Mouse (Mus musculus): ENCODE measurements around the gene Rsph14.

The Rsph14 gene

DNA sequence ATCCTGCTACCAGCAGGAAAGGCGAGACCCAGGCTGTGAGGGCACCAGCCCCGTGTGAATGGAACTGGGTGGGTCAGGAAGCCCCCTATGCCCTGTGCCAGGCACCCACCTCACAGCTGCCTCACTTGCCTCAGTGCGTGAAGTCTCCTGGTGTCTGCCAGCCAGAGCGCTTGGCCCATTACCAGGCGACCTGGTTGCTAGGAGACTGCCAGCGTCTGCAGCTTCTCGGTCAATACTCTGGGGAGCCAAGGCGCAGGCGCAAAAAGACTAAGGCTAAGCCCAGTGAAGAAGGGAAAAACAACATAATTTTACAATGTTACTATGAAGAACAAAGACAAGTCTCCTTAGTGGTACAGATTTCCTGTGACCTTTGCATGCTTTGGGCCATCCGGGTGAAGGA, at the start of gene Rsph14:
Rsph14 (minus strand) TSS at position 192 of the 400 bp plus-strand sequence.
- DNase-seq: peak; percentile 82 to 86

DNA sequence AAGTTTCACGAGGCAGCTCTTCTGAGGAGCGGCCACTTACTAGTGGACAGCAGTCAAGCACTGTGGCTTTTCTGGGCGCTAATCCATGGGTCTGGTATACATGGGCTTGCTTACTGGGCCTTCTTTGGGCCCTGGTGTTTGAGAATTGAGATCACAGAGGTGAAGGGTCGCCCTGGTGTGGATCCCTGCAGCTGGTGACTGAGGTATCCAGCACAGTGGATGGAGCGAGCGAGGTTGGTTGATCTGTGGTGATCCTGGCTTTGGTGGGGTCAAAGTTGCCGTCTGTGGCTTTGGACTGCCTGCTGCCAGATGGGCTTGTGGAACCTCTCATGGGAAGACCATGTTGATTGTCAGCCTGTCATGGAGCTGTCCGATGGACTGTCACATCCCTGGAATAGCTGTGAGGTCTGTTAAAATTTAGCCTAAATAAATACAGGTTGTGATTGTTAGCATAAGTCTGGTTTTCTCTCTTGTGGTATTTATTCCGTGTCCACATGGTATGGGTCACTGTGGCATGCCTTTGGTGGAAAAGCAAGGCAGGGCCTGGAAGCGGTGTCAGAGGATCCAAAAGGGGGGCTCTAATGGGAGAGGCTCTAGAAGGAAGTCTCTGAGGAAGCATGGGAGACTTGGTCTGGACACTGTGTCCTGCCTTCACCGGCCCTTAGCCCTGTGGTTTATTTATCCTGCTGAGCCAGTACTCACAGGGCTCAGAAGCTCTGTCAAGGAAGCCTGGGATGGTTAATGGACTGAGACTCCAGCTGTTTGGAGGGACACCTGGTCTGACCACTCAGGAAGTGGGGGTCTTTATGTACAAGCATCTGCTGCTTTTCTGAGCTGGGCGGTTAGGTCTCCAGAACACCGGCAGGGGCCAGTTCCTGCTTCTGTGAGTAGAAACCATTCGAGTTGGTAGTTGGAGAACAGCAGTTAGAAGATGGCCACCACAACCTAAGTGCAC, 46.1 kb upstream of the Rsph14 start:
- DNase-seq: no peak

DNA sequence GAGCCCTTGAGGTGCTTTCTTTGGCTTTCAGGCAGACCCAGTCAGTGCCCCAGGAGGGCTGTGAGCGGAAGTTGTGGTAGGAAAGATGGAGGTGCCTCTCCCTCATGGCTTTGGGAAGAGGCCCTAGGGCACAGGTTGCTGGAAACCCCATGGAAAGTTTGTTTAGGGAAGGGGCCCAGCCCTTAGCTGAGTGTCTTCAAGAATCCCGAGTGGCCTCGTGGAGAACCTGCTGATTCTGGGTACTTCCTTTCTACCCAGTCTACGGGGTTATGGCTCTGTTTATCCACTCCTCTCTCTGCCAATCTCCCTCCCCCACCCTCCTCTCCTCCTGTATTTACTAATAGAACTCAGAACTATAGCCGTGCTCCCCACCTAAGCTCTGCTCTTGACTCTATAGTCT, 43.3 kb upstream of the Rsph14 start:
- DNase-seq: no peak

DNA sequence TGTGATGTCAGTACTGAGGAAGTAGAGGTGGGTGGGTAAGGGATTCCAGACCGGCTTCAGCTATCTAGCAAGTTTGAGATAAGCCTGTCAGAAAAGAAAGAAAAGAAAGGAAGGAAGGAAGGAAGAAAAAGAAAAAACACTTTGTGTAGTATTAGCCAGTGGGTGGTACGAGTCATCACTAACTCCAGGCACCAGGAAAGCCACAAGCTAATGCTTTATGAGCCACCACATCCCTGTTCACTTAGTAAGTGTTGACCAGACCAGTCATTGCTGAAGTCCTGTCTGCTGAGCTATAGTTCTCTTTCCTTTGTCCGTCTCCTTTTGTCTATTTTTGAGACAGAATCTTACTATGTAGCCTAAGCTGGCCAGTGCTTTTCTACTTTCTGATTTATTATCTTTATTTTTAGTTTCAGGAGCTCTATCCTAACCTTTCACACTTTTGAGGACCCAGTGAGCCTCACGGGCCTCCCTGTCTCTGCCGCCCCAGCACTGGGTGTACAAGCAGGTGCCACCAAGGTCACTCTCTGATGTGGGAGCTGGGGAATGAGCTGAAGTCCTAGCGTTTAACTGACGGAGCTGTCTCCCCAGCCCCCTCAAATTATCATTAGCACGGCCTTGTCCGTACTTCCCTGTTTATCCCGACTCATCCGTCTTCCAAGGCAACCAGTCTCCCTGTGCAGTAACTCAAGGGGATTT, 38.0 kb upstream of the Rsph14 start:
- DNase-seq: no peak

DNA sequence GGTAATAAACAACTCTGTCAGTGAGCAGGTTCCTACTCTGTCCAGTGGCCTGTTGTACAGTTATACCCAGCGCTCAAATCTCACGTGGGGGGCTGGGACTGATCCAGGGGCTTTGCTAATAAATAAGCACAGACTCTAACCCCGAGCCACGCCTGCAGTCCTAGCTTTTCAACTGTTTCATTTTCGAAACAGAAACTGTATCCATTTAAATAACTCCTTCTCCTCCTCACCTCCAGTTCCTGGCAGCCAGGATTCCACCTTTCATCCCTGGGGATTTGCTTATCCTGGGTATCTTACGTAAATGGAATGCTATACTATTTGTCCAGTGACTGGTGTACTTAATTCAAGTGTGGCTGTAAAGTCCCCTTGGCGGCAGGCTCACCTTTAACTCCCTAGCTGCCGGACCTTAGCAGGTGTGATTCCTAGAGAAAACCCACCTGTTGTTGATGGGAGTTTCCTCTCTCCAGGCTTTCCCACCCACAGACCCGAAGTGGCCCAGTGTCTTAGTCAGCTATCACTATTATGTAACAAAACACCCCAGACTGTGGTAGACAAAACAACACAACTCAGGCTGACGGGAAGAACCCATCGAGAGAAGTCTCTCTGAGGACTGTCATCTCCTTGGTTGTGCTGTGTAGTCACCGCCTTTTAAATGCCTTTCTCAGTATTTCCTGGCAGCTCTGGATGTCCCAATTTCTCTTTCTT, 36.4 kb upstream of the Rsph14 start:
- DNase-seq: peak in 1 of 2 experiments; percentile 18

DNA sequence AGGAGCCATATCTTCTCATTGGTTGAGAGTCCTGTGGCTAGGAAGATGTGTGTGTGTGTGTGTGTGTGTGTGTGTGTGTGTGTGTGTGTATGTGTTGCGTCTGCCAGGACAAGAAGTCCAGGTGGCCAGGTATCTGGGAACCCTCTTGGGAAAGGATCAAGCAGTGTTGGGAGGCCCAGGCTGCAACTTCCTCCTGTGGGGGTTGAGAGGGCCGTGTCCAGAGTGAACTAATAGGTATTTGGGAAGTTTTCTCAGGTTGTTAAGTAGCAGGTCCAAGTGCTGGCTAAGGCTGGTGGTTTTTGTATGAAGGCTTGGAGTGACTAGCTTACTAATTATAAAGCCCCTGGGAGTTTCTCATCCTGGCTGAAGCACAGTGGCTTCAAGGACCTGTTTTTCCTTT, 35.7 kb upstream of the Rsph14 start:
- DNase-seq: no peak

DNA sequence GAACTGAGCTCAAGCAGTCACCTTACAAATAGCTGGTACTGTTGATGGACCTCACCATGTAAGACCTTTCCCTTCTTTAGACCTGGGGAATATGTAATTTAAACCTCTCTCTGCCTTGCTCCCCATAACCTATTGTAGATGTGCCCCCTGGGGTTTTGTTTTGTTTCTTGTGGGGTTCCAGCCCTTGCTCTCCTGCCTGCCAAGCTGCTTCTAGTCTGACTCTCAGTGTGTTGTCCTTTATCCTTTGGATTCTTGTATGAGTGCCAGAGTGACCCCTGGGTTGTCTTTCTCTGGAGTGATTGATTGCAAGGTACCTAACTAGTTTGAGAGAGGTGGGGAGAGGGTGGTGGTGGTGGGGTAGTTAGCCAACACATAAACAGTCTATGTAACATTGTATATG, 35.1 kb upstream of the Rsph14 start:
- DNase-seq: no peak

DNA sequence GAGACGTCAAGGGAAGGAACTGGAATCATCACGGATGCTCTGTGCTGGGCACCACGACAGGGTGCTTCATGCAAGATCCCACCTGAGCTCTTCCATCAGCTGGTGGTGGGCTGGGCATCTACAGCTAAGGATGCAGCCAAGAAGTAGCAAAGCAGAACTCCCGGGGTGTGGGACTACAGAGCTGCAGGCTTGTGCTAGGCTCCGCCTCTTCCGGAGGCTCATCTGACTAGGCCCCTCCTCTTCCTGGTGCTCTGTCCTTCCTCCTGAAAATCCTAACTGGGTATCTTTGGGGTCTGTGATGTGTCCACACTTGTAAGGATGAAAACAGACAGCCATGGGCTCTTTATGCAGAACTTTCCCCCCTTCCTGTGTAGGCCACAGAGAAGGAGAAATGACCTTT, 33.3 kb upstream of the Rsph14 start:
- no peak for DNase-seq

DNA sequence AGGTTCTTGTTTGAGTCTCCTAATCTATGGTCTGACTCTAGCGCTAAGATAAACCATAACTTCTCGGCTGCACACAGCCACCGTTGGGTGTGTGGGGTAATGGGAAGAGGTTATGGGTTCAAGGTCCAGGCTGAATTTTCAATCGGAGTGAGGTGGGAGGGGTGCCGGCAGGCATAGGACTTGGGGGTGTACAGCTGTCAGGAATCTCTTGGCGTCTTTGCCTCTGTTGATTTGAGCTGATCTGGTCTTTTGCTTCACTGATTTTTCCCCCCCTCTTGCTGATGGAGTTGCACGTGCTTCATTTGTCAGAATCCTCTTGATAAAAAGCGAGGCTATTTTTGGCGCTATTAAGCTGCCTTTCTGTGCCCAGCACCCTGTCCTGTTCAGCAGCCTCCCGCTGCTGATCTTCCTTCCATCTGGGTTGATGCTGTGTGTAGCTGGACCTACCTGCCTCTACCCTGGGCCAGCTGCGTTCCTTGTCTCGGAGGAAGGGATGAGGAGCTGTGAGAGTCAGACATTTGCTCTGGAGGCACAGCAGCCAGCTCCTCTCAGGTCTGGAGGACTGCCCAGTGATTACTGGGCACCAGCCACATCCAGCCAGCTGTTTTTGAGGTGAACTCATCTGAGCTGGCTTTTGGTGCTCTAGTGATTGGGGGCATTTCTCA, 31.0 kb upstream of the Rsph14 start:
- no peak for DNase-seq

DNA sequence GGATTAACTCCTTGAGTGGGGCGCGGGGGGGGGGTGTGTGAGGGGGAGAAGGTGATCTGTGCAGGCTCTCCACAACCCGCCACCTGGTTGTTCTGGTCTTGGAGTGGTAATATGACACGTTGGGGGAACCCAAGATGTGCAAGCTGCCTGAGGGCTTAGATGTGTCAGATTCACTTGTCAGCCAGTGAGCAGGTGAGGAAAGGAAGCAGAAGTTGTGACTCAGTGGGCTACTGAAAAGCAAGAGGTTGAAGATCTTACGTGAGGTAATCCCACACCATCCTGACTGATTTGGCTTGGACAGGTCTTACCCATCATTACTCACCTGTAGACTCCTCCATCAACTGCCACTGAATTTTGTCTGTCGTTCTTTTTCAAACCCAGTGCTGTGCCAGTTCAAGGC, 30.2 kb upstream of the Rsph14 start:
- DNase-seq: no peak

DNA sequence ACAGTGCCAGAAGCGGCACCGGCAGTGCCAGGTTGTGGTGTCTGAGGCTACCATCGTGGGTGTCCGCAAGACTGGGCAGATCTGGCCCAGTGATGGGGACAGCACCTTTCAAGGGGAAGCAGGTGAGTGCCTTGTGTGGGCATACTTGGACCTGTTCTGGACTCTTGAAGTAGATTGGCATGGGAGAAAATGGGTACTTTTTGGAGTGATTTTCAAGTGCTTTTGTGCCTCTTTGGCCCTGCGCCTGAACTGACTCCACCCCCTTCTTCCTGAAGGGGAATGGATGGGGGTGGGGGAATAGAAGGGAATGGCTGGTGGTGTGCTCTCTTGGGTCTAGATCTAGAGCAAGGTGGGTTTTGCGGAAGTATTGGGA, 29.8 kb upstream of the Rsph14 start:
- DNase-seq: peak; percentile 40 to 49

DNA sequence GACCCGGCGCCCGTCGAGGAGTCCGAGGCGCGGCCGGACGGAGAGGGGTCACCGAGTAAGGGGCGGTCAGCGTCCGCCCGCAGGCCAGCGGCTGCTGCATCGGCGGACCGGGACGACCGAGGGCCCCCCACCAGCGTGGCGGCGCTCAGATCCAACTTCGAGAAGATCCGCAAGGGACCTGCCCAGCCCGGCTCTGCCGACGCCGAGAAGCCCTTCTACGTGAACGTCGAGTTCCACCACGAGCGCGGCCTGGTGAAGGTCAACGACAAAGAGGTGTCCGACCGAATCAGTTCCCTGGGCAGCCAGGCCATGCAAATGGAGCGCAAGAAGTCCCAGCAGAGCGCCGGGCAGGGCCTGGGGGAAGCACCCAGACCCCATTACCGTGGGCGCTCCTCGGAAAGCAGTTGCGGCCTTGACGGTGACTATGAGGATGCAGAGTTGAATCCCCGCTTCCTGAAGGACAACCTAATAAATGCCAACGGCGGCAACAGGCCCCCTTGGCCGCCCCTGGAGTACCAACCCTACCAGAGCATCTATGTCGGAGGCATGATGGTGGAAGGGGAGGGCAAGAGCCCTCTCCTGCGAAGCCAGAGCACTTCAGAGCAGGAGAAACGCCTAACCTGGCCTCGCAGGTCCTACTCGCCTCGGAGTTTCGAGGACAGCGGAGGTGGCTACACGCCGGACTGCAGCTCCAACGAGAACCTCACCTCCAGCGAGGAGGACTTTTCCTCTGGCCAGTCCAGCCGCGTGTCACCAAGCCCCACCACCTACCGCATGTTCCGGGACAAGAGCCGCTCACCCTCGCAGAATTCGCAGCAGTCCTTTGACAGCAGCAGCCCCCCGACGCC, 29.2 kb upstream of the Rsph14 start:
- DNase-seq: peak; percentile 44 to 61

DNA sequence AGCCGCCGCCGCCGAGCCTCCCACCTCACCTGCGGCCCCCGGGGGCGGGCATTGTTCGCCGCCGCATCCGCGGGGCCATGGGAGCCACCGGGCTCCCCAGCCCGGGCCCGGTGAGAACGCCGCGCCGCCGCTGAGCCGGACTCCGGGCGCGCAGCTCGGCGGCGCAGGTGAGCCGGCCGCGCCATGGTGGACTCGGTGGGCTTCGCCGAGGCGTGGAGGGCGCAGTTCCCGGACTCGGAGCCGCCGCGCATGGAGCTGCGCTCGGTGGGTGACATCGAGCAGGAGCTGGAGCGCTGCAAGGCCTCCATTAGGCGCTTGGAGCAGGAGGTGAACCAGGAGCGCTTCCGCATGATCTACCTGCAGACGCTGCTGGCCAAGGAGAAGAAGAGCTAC, 28.5 kb upstream of the Rsph14 start:
- DNase-seq: peak in 1 of 2 experiments; percentile 60

DNA sequence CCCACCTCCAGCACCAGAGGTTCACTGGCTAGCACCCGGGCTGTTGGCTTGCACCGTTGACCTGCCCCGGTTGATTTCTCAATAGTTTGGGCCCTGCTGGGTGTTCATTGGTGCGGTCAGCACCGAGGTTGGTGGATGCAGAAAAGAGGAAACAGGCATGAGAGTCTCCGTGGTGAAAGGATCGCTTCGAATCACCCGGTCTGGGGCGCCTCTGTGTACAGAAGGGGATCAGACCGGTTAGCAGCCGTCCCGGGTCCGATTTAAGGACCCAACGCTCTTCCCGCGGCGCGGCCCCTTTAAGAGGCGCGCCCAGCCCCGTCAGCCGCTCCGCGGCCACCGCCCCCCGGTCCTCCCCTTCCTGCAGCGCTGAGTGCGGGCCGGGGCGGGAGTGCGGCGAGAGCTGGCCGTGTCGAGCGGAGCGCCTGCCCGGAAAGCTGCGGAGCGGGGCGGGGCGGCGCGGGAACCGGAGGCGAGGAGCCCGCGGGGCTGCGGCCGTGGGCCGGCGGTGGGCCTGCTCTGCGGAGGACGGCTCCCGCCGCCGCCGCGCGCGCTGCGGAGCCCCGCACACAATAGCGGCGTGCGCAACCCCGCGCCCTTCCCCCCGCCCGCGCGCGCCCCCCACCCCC, 27.9 kb upstream of the Rsph14 start, which contains the start of gene Bcr:
Bcr (plus strand) TSS at position 376 of the 626 bp plus-strand sequence.
- peak; percentile 83 to 89 for DNase-seq

DNA sequence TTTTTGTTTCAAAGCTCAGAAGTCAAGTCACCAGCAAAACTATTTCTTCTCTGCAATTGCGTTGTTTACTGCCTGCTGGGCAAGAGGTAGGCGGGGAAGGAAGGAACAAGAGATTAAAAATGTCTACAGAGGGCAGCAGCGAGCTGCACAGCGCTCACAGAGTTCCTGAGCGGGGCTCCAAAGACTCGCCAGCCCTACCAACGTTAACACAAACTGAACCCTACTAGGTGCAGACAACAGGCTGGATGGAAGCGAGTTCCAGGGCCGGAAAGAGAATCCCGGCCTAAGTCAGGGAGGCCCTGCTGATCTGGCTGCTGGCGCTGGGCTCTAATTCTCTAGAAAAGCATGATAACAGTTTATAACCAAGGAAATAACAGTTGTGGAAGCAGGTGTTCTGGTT, 27.0 kb upstream of the Rsph14 start:
- DNase-seq: peak; percentile 76 to 82

DNA sequence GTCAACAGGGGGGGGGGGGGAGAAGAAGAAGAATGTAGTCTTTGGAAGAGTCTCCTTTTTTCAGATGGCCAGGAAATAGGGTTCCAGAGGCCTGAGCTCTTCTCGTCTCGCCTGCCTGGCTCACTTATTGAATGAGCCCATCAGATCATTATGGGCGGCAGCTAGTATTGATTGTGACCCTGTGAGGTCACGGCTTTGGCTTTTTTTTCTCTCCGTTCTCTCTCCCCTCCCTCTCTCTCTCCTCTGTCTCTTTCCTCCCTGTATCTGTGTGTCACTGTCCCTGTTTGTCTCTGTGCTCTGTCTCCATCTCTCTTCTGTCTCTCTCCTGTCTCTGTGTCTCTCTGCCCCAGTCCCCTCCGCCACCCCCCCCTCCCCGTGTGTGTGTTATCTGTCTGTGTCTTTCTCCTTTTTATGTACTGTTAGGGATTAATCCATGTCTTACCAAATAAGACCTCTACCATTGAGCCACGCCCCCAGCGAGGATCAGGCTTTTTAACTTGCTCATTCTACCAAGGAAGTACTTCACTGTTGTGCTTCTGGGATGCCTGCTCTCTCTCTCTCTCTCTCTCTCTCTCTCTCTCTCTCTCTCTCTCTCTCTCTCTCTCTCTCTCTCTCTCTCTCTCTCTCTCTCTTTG, 26.5 kb upstream of the Rsph14 start:
- DNase-seq: peak; percentile 58 to 69

DNA sequence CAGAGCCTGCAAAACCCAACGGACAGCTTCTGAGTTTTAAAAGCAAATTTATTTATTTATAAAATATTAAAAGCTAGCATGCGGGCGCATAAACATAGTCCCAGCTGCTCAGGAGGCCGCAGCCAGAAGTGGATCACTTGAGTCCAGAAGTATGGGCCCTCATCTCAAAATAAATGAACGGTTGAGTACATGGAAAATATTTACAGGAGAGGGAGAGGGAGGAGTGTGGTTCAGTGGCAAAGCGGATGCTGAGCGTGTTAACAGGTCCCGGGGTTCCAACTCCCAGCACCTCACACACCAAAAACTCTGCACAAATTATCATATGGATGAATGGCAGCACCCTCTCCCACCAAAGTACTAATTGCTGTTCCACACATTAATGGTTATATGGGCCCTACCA, 25.9 kb upstream of the Rsph14 start:
- DNase-seq: no peak

DNA sequence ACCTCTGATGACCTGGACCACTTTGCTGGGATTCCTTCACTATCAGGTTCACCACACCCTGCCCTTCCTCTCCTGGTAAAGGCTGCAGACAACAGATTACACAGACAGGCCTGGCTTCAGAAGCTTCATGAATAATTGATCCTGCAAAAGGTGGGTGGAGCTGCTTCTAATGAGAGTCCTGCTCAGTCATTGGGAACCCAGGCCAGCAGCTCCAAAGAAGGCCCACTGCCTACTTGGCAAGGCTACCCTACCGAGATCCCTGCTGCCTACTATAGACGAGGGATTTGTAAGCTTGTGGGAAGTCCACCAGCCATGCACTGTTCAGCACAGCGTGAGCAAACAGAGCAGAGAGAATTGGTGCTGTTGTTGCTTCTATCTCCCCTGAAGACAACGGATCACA, 23.9 kb upstream of the Rsph14 start:
- DNase-seq: no peak

DNA sequence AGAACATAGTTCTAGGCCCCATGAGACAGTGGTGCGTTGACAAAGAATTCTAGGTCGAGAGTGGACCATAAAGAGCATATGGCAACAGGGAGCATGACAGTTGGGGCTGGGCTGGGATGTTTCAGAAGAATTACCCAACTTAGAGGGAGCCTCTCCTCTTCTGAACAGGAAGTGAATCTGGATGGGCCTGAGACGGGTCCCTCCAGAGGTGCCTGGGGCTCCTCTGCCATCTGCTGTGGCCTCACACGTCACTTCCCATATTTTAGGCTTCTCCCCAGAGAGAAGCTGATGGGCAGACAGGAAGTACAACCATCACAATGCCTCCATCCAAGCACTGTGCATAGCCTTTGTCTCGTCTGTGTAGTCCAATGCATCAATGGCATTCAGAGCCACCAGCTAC, 23.3 kb upstream of the Rsph14 start:
- no peak for DNase-seq

DNA sequence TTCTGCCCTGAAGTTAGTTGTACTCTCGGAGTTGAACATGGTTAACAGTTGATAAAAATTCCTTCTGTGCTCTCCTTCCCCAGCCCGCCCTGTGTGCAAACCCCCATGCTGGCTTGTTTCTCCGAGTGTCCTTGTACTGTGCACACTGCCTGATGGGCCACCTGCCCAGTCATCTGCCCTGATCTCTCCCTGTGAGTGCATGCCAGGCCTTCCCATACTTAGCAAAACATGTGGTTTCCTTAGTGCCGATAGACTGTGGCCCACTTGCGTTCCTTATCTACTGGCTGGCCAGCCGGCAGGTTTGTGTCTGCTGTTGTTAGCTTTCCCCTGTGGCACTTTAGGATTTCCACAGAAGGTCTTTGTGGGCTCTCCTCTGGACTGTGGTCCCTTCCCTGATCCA, 21.7 kb upstream of the Rsph14 start:
- no peak for DNase-seq

DNA sequence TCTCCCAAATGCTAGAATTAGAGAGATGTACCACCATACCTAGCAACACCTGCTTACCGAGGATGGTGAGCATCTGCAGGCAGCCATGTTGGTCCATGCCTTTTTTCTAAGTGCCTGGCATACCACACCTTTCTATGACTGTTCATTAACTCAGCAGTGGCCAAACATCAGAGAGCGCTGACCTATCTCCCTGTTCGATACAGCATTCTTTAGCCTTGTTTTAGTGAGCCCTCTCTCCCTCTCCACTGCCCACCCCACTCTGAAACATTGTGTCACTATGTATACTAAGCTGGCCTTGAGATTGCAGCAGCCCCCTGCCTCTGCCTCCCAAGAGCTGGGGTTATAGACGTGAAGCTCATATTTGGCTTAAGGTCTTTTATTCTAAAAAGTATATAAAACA, 21.3 kb upstream of the Rsph14 start:
- no peak for DNase-seq

All from kidney, postnatal 4 days (tissue).